Mouse (Mus musculus) ES-E14 (cell line): ENCODE data around the gene Aftph. TPM values are rescaled to one million over a fixed set of nuclear protein-coding genes. Genes with fewer than 3 reads are reported as not detected.

Experiments
- DNase-seq: peaks from one replicate; pipeline ENCODE4 v3.0.0-alpha.2; 2013; ENCODE audit warnings: low read depth, low spot score
- H3K27ac ChIP-seq: 2 replicates; pipeline ENCODE4 v1.5.1; 2012; ENCODE audit warnings: low read depth, mild to moderate bottlenecking, low read length, moderate library complexity, mixed read lengths; ENCODE audit not compliant: poor library complexity, insufficient read depth, severe bottlenecking
- H3K36me3 ChIP-seq: 2 replicates; pipeline ENCODE4 v1.6.1; 2012; ENCODE audit warnings: mild to moderate bottlenecking, low read length, moderate library complexity, mixed read lengths; ENCODE audit not compliant: control insufficient read depth, poor library complexity, insufficient read depth, severe bottlenecking
- H3K4me1 ChIP-seq, 2 experiments: fragments of 150-350 bp in 1 of 2; sonication (generic) in 1 of 2; 2 replicates each; pipeline ENCODE4 v1.6.1; 2012; ENCODE audit warnings: low read length in 2 of 2, mild to moderate bottlenecking in 1 of 2, mixed read lengths in 1 of 2; ENCODE audit not compliant: control insufficient read depth in 2 of 2, insufficient read depth in 2 of 2, poor library complexity in 1 of 2
- H3K4me3 ChIP-seq, 2 experiments: fragments of 150-350 bp in 1 of 2; sonication (generic) in 1 of 2; 2 replicates each; pipeline ENCODE4 v1.5.1; 2012; ENCODE audit warnings: low read length in 2 of 2, low read depth in 1 of 2, mild to moderate bottlenecking in 1 of 2, mixed read lengths in 1 of 2; ENCODE audit not compliant: insufficient read depth in 1 of 2, poor library complexity in 1 of 2, severe bottlenecking in 1 of 2
- H3K9ac ChIP-seq: 2 replicates; pipeline ENCODE4 v1.6.1; 2012; ENCODE audit warnings: low read depth, mild to moderate bottlenecking, low read length, mixed read lengths; ENCODE audit not compliant: poor library complexity, insufficient read depth, severe bottlenecking
- H3K9me3 ChIP-seq: fragments of 150-350 bp; sonication (generic); 2 replicates; pipeline ENCODE4 v1.6.1; 2012; ENCODE audit warnings: low read depth, mild to moderate bottlenecking, low read length; ENCODE audit not compliant: control insufficient read depth, insufficient read depth
- HCFC1 ChIP-seq: IDR thresholded peaks from 2 replicates; pipeline ENCODE4 v1.6.1; 2012; ENCODE audit warnings: low read length, inconsistent platforms, borderline replicate concordance; ENCODE audit not compliant: insufficient read depth
- MAFK ChIP-seq: IDR thresholded peaks from 2 replicates; pipeline ENCODE4 v1.6.1; 2014; ENCODE audit warnings: mild to moderate bottlenecking, low read depth, low read length, inconsistent platforms; ENCODE audit not compliant: insufficient read depth
- in situ Hi-C, 2 experiments: fragments of 600-800 bp; cut with MboI; formaldehyde crosslinking; loops; one replicate each; pipeline ENCODE4 v1.15.1; 2025; ENCODE audit warnings: low sequenced_read_pairs in 2 of 2, inconsistent platforms in 1 of 2; ENCODE audit not compliant: unreplicated experiment in 2 of 2
- total RNA-seq: library from RNA; depleted of rRNA; stranded (reverse); fragments of 300-350 nt; gene quantifications from 2 replicates; pipeline ENCODE4 v1.2.3, GENCODE M21; 2012; rRNA removed

Gene Aftph
- total RNA-seq, 1 experiment, result 25.7 TPM

GRCm38 (mm10) chr11:20635646-20636045 is 105.7 kb downstream of the Aftph start:
- Histone ChIP-seq H3K27ac (no peak overlapping the region), H3K4me1 (peaks cover 12 to 16% of the 10 kb centered on the region in 2 experiments), H3K9ac (no peak overlapping the region), H3K36me3 (no peaks in the 10 kb centered on the region), H3K4me3 (no peak overlapping the region), H3K9me3 (no peaks in the 10 kb centered on the region)
- in situ Hi-C loops, result loop anchor here in 1 of 2 experiments (25.0 kb wide), 1 partner anchor 173 kb away; no protein-coding TSS in a partner anchor
- DNase-seq, result no peak
- TF ChIP-seq HCFC1 (no peak), MAFK (no peak)

Other genes with a start within 250 kb of the Aftph start
- gene Sertad2, start 198.3 kb downstream of the Aftph start, total RNA-seq, result 13.9 and 16.0 TPM in 2 replicates
- gene Lgalsl, start 89.5 kb upstream of the Aftph start, total RNA-seq, result 14.9 and 15.7 TPM in 2 replicates